Mouse (Mus musculus): ENCODE results near the gene Naxe. TPM values are rescaled to one million over a fixed set of nuclear protein-coding genes. Genes with fewer than 3 reads are reported as not detected.

Gene Naxe
- polyA plus RNA-seq (2012), result 74.1 and 77.0 TPM in 2 replicates

GRCm38 (mm10) chr3:88057902-88058696 lies at the start of gene Naxe:
Naxe (minus strand) TSS chr3:88058495.

GRCm38 (mm10) chr3:88081345-88082223 lies 23.3 kb upstream of the Naxe start, which contains the start of gene Iqgap3:
Iqgap3 (plus strand) TSS chr3:88081971.

GRCm38 (mm10) chr3:88078204-88078603 lies 19.9 kb upstream of the Naxe start, which contains the start of gene Ttc24:
Ttc24 (minus strand) TSS chr3:88078304.

GRCm38 (mm10) chr3:88042661-88043421 lies 15.5 kb downstream of the Naxe start, which contains the start of gene Gpatch4:
Gpatch4 (plus strand) TSS chr3:88043108.

GRCm38 (mm10) chr3:88027434-88028186 lies 30.7 kb downstream of the Naxe start, which contains the start of gene Hapln2:
Hapln2 (minus strand) TSS chr3:88027583.

Other genes starting within 250 kb of the Naxe start
- 49.7 and 77.3 TPM in 2 replicates for gene Pear1, start 234.2 kb downstream of the Naxe start, polyA plus RNA-seq (2012)
- 2.7 and 4.9 TPM in 2 replicates for gene Sh2d2a, start 211.7 kb downstream of the Naxe start, polyA plus RNA-seq (2012)
- gene Prcc, start 172.9 kb downstream of the Naxe start, polyA plus RNA-seq (2012), result 82.0 and 91.6 TPM in 2 replicates
- gene Hdgf, start 152.2 kb downstream of the Naxe start, polyA plus RNA-seq (2012), result 990 and 1,680 TPM in 2 replicates
- gene Mrpl24, start 139.0 kb downstream of the Naxe start, polyA plus RNA-seq (2012), result 15.6 and 19.0 TPM in 2 replicates
- gene Isg20l2, start 128.2 kb downstream of the Naxe start, polyA plus RNA-seq (2012), result 12.1 TPM in 2 replicates
- 22.8 and 28.5 TPM in 2 replicates for gene Rrnad1, start 127.8 kb downstream of the Naxe start, polyA plus RNA-seq (2012)
- gene Crabp2, start 109.8 kb downstream of the Naxe start, polyA plus RNA-seq (2012), result 0.45 TPM in 1 of 2 replicates, not detected in the other
- gene Nes, start 87.4 kb downstream of the Naxe start, polyA plus RNA-seq (2012), result 0.15 and 0.16 TPM in 2 replicates
- gene Bcan, start 58.3 kb downstream of the Naxe start, polyA plus RNA-seq (2012), result not detected in 2 replicates
- not detected in 2 replicates for gene Hapln2, start 30.9 kb downstream of the Naxe start, polyA plus RNA-seq (2012)
- 30.3 and 52.8 TPM in 2 replicates for gene Gpatch4, start 15.4 kb downstream of the Naxe start, polyA plus RNA-seq (2012)
- gene Ttc24, start 19.8 kb upstream of the Naxe start, polyA plus RNA-seq (2012), result not detected in 2 replicates
- 11.2 and 11.5 TPM in 2 replicates for gene Iqgap3, start 23.5 kb upstream of the Naxe start, polyA plus RNA-seq (2012)
- 225 and 227 TPM in 2 replicates for gene Mef2d, start 83.9 kb upstream of the Naxe start, polyA plus RNA-seq (2012)
- gene Rhbg, start 196.2 kb upstream of the Naxe start, polyA plus RNA-seq (2012), result 0.12 TPM in 1 of 2 replicates, not detected in the other
- not detected in 2 replicates for gene Gm38392, start 228.7 kb upstream of the Naxe start, polyA plus RNA-seq (2012)
- 0.44 and 1.7 TPM in 2 replicates for gene Tsacc, start 238.5 kb upstream of the Naxe start, polyA plus RNA-seq (2012)
- 28.7 and 37.6 TPM in 2 replicates for gene Cct3, start 238.6 kb upstream of the Naxe start, polyA plus RNA-seq (2012)